Mouse (Mus musculus): ENCODE data around the gene Heatr6. TPM values are rescaled to one million over a fixed set of nuclear protein-coding genes. Genes with fewer than 3 reads are reported as not detected.

The Heatr6 gene
- polyA plus RNA-seq, 1 experiment from 2014 or later, result 16.8 TPM

GRCm38 (mm10) chr11:83728757-83729432 lies 24.6 kb upstream of the Heatr6 start:
- WGBS, result 57% methylated on average over 3 of the region's 3 CpGs
- no peaks in the 10 kb centered on the region for H3K36me3 ChIP-seq (ENCODE audit: control insufficient read depth, insufficient read depth, low read length)
- H3K4me2 ChIP-seq, result no peak overlapping the region
- ATAC-seq (replicated peaks; ENCODE audit: low FRiP score) (no peak), DNase-seq (ENCODE audit: low spot score) (no peak)
- H3K27ac ChIP-seq (ENCODE audit: low read depth, low read length), result no peak overlapping the region
- no peaks in the 10 kb centered on the region for H3K4me1 ChIP-seq (replicated peaks; ENCODE audit: control insufficient read depth, insufficient read depth, low read length)
- no peak overlapping the region for H3K9ac ChIP-seq (ENCODE audit: low read depth, low read length)
- no peak overlapping the region for H3K4me3 ChIP-seq (ENCODE audit: low read depth, low read length)
- H3K9me3 ChIP-seq (ENCODE audit: control insufficient read depth, low read length), result no peaks in the 10 kb centered on the region
- no peaks in the 10 kb centered on the region for H3K27me3 ChIP-seq (replicated peaks; ENCODE audit: control insufficient read depth, insufficient read depth, low read length)

DNA sequence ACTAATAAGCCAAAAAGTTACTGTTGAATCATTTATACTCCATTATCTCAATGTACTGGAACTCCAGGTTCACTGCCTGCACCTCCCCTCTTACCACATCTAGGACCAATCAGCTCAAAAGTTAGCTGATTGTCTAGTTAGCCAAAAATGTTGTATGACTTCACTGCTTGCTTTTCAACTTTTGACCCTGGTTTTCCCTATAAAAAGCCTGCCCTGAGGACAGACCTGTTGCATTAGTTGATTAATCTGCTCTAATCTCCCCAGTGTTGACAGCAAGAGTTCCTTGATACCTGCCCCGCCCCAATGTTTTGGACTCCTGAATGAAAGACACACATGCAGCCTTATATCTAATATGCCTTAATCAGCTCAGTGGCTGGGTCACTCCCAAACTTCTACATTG lies 22.4 kb upstream of the Heatr6 start:
- Histone ChIP-seq H3K9ac (ENCODE audit: low read depth, low read length) (no peak overlapping the region), H3K36me3 (ENCODE audit: control insufficient read depth, insufficient read depth, low read length) (no peaks in the 10 kb centered on the region), H3K27me3 (replicated peaks; ENCODE audit: control insufficient read depth, insufficient read depth, low read length) (no peaks in the 10 kb centered on the region), H3K4me1 (replicated peaks; ENCODE audit: control insufficient read depth, insufficient read depth, low read length) (no peaks in the 10 kb centered on the region), H3K4me2 (no peak overlapping the region), H3K4me3 (ENCODE audit: low read depth, low read length) (no peak overlapping the region), H3K27ac (ENCODE audit: low read depth, low read length) (no peak overlapping the region), H3K9me3 (ENCODE audit: control insufficient read depth, low read length) (no peaks in the 10 kb centered on the region)
- ATAC-seq (replicated peaks; ENCODE audit: low FRiP score), result no peak
- no peak for DNase-seq (ENCODE audit: low spot score)
- WGBS, result 67% methylated on average over 1 of the region's 1 CpGs

DNA sequence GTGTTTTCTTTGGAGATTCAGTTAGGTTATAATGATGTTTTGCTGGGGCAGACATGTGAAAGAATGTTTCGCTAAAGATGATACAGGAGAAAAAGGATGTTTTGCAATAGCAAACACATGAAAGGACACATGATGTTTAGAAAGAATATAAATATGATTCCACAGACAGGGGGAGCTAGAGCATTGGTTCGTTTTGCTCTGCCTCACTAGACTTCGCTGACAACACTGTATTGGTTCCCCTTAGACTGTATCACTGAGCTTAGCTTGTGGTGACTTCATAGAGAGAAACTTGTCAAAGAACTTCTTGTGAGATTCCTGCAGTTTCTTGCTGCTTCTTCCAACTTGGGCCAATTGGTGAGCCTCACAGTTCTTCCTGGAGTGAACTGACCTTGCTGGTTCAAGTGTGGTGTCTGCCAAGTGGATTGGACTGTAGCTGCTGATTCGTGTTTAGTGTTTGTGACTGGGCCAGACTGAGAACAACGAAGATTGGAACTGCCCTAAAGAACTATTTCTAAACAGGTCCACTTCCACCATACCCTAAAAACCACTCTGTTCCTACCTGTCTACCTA lies 20.3 kb upstream of the Heatr6 start:
- Histone ChIP-seq H3K4me1 (replicated peaks; ENCODE audit: control insufficient read depth, insufficient read depth, low read length) (no peaks in the 10 kb centered on the region), H3K36me3 (ENCODE audit: control insufficient read depth, insufficient read depth, low read length) (no peaks in the 10 kb centered on the region), H3K4me2 (no peak overlapping the region), H3K9ac (ENCODE audit: low read depth, low read length) (no peak overlapping the region), H3K9me3 (ENCODE audit: control insufficient read depth, low read length) (no peaks in the 10 kb centered on the region), H3K4me3 (ENCODE audit: low read depth, low read length) (no peak overlapping the region), H3K27me3 (replicated peaks; ENCODE audit: control insufficient read depth, insufficient read depth, low read length) (no peaks in the 10 kb centered on the region), H3K27ac (ENCODE audit: low read depth, low read length) (no peak overlapping the region)
- no peak for ATAC-seq (replicated peaks; ENCODE audit: low FRiP score)
- 71% methylated on average over 5 of the region's 5 CpGs for WGBS
- no peak for DNase-seq (ENCODE audit: low spot score)

GRCm38 (mm10) chr11:83734215-83734614 lies 19.3 kb upstream of the Heatr6 start:
- ATAC-seq (replicated peaks; ENCODE audit: low FRiP score) (no peak), DNase-seq (ENCODE audit: low spot score) (no peak)
- no peak overlapping the region for H3K9ac ChIP-seq (ENCODE audit: low read depth, low read length)
- no peak overlapping the region for H3K27ac ChIP-seq (ENCODE audit: low read depth, low read length)
- WGBS, result 61% methylated on average over 1 of the region's 1 CpGs
- no peak overlapping the region for H3K4me3 ChIP-seq (ENCODE audit: low read depth, low read length)
- no peaks in the 10 kb centered on the region for H3K4me1 ChIP-seq (replicated peaks; ENCODE audit: control insufficient read depth, insufficient read depth, low read length)
- H3K4me2 ChIP-seq, result no peak overlapping the region
- no peaks in the 10 kb centered on the region for H3K27me3 ChIP-seq (replicated peaks; ENCODE audit: control insufficient read depth, insufficient read depth, low read length)
- H3K36me3 ChIP-seq (ENCODE audit: control insufficient read depth, insufficient read depth, low read length), result no peaks in the 10 kb centered on the region
- no peaks in the 10 kb centered on the region for H3K9me3 ChIP-seq (ENCODE audit: control insufficient read depth, low read length)

DNA sequence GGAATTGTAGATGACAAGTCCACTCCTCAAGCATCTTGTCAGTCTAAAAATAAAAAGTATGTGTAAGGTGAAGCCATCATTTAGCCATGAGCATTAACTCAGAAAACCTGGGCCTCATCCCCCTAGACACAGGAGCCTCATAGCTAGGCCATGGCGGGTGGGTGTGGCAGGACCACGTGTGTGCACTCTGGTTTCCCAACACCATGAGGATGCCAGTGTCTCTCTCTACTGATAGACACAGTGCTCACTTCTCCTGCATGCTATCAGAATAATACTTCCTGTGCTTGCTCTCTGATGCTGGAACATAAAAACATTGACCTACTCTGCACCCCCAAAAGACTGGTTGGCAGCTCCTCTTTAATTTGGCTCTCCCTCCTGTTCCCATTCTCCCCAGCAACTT lies 17.6 kb upstream of the Heatr6 start:
- 49% methylated on average over 2 of the region's 2 CpGs for WGBS
- H3K36me3 ChIP-seq (ENCODE audit: control insufficient read depth, insufficient read depth, low read length), result no peaks in the 10 kb centered on the region
- H3K4me2 ChIP-seq, result no peak overlapping the region
- no peak overlapping the region for H3K4me3 ChIP-seq (ENCODE audit: low read depth, low read length)
- no peaks in the 10 kb centered on the region for H3K27me3 ChIP-seq (replicated peaks; ENCODE audit: control insufficient read depth, insufficient read depth, low read length)
- H3K9me3 ChIP-seq (ENCODE audit: control insufficient read depth, low read length), result no peaks in the 10 kb centered on the region
- no peak overlapping the region for H3K9ac ChIP-seq (ENCODE audit: low read depth, low read length)
- DNase-seq (ENCODE audit: low spot score), result no peak
- no peak for ATAC-seq (replicated peaks; ENCODE audit: low FRiP score)
- no peak overlapping the region for H3K27ac ChIP-seq (ENCODE audit: low read depth, low read length)
- H3K4me1 ChIP-seq (replicated peaks; ENCODE audit: control insufficient read depth, insufficient read depth, low read length), result no peaks in the 10 kb centered on the region

GRCm38 (mm10) chr11:83737109-83737558 lies 16.4 kb upstream of the Heatr6 start:
- 54% methylated on average over 3 of the region's 3 CpGs for WGBS
- Histone ChIP-seq H3K4me1 (replicated peaks; ENCODE audit: control insufficient read depth, insufficient read depth, low read length) (no peaks in the 10 kb centered on the region), H3K9ac (ENCODE audit: low read depth, low read length) (no peak overlapping the region), H3K27ac (ENCODE audit: low read depth, low read length) (no peak overlapping the region), H3K4me3 (ENCODE audit: low read depth, low read length) (no peak overlapping the region), H3K9me3 (ENCODE audit: control insufficient read depth, low read length) (no peaks in the 10 kb centered on the region), H3K36me3 (ENCODE audit: control insufficient read depth, insufficient read depth, low read length) (no peaks in the 10 kb centered on the region), H3K4me2 (no peak overlapping the region), H3K27me3 (replicated peaks; ENCODE audit: control insufficient read depth, insufficient read depth, low read length) (no peaks in the 10 kb centered on the region)
- ATAC-seq (replicated peaks; ENCODE audit: low FRiP score) (no peak), DNase-seq (ENCODE audit: low spot score) (no peak)

- WGBS, result 18% methylated on average over 5 of the region's 5 CpGs
- H3K27ac ChIP-seq (ENCODE audit: low read depth, low read length), result no peak overlapping the region
- H3K4me3 ChIP-seq (ENCODE audit: low read depth, low read length), result no peak overlapping the region
- no peaks in the 10 kb centered on the region for H3K4me1 ChIP-seq (replicated peaks; ENCODE audit: control insufficient read depth, insufficient read depth, low read length)
- H3K27me3 ChIP-seq (replicated peaks; ENCODE audit: control insufficient read depth, insufficient read depth, low read length), result no peaks in the 10 kb centered on the region
- no peak overlapping the region for H3K9ac ChIP-seq (ENCODE audit: low read depth, low read length)
- H3K4me2 ChIP-seq, result no peak overlapping the region
- DNase-seq (ENCODE audit: low spot score) (peak; percentile 41), ATAC-seq (replicated peaks; ENCODE audit: low FRiP score) (no peak)
- no peaks in the 10 kb centered on the region for H3K9me3 ChIP-seq (ENCODE audit: control insufficient read depth, low read length)
- no peaks in the 10 kb centered on the region for H3K36me3 ChIP-seq (ENCODE audit: control insufficient read depth, insufficient read depth, low read length)
Observed at GRCm38 (mm10) chr11:83739241-83739640, 14.3 kb upstream of the Heatr6 start.

DNA sequence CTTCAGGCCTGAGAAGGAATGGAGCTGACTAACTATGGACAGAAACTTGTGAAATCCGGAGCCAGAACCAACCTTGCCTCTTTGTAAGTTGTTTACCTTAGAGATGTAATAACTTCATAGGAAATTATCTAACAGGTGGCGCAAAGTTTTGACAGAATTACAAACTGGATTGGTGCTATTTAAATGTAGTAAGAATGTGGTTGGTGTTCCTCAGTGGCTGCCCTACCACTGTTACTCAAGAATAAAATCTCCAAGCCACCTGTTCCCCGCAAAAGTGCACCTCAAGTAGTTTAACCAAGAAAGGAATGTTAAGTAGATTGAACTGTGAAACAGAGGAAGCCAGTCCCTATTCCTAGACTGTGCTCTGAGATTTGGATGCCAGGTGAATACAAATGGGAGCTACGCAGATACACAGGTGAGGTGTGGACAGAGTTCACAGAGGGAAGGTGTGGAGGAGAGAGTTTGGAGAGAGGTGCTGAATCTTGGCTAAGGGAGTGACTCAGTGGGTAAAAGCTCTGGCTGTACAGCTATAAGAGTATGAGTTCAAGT lies 13.0 kb upstream of the Heatr6 start:
- H3K9ac ChIP-seq (ENCODE audit: low read depth, low read length), result no peak overlapping the region
- no peaks in the 10 kb centered on the region; the same call in 1 of the 2 replicates for H3K27me3 ChIP-seq (replicated peaks; ENCODE audit: control insufficient read depth, insufficient read depth, low read length)
- H3K36me3 ChIP-seq (ENCODE audit: control insufficient read depth, insufficient read depth, low read length), result no peaks in the 10 kb centered on the region
- ATAC-seq (replicated peaks; ENCODE audit: low FRiP score) (no peak), DNase-seq (ENCODE audit: low spot score) (no peak)
- H3K4me2 ChIP-seq, result no peak overlapping the region
- H3K27ac ChIP-seq (ENCODE audit: low read depth, low read length), result no peak overlapping the region
- no peaks in the 10 kb centered on the region for H3K4me1 ChIP-seq (replicated peaks; ENCODE audit: control insufficient read depth, insufficient read depth, low read length)
- 68% methylated on average over 4 of the region's 4 CpGs for WGBS
- no peaks in the 10 kb centered on the region for H3K9me3 ChIP-seq (ENCODE audit: control insufficient read depth, low read length)
- no peak overlapping the region for H3K4me3 ChIP-seq (ENCODE audit: low read depth, low read length)

DNA sequence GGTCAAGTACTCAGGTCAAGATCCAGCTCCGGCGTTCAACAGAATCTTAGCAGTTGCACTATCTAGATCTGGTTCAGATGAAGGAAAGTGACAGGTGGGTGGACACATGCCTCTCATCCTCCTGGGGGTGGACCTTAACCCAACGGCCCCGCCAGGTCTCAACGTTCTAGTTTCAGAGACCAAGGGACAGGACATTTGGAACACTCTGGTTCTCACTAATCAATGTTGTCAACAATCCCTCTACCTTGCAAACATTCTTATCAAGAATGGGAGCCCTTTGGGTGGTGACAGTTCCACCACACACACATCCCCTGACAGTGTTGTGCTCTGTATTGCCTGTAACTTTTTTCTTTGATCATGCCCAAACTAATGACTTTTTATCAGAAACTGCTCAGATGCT lies 11.7 kb upstream of the Heatr6 start:
- DNase-seq (ENCODE audit: low spot score), result no peak
- no peaks in the 10 kb centered on the region for H3K9me3 ChIP-seq (ENCODE audit: control insufficient read depth, low read length)
- H3K4me1 ChIP-seq (replicated peaks; ENCODE audit: control insufficient read depth, insufficient read depth, low read length), result no peaks in the 10 kb centered on the region
- peaks cover 4% of the 10 kb centered on the region for H3K27me3 ChIP-seq (replicated peaks; ENCODE audit: control insufficient read depth, insufficient read depth, low read length)
- no peaks in the 10 kb centered on the region for H3K36me3 ChIP-seq (ENCODE audit: control insufficient read depth, insufficient read depth, low read length)
- no peak overlapping the region for H3K4me3 ChIP-seq (ENCODE audit: low read depth, low read length)
- H3K4me2 ChIP-seq, result no peak overlapping the region
- H3K27ac ChIP-seq (ENCODE audit: low read depth, low read length), result no peak overlapping the region
- WGBS, result 54% methylated on average over 5 of the region's 5 CpGs
- no peak overlapping the region for H3K9ac ChIP-seq (ENCODE audit: low read depth, low read length)
- no peak for ATAC-seq (replicated peaks; ENCODE audit: low FRiP score)

All from liver, embryonic 11.5 days (tissue).